Mouse (Mus musculus): Measurements from ENCODE around the gene Prn. TPM values are rescaled to one million over a fixed set of nuclear protein-coding genes. Genes with fewer than 3 reads are reported as not detected.

Prn gene
- polyA plus RNA-seq, 1 experiment = not detected

- TF ChIP-seq CTCF (IDR thresholded peaks at IDR 0.05; ENCODE audit: extremely low read depth, insufficient read depth, insufficient read length, insufficient replicate concordance) = no peak
- TF ChIP-seq POLR2A (IDR thresholded peaks at IDR 0.05; ENCODE audit: low read depth, low read length) = no peak
- H3K4me1 ChIP-seq (ENCODE audit: control insufficient read depth, insufficient read depth, insufficient read length) = no peaks in the 10 kb centered on the region
- no peak overlapping the region for H3K27ac ChIP-seq (ENCODE audit: insufficient read depth, low read length)
- no peak for DNase-seq (ENCODE audit: low read depth in 1 of 2, low spot score in 2 of 2)
- no peaks in the 10 kb centered on the region for H3K27me3 ChIP-seq (ENCODE audit: control insufficient read depth, insufficient read depth, low read length)
- H3K4me3 ChIP-seq (ENCODE audit: extremely low read depth, insufficient read depth, insufficient read length) = no peak overlapping the region
- WGBS = 94% methylated on average over 10 of the region's 10 CpGs
- no peaks in the 10 kb centered on the region for H3K36me3 ChIP-seq (ENCODE audit: control insufficient read depth, insufficient read depth, low read length)
Observed at GRCm38 (mm10) chr2:131936410-131936809, 26.7 kb downstream of the Prn start.

- 49% methylated on average over 8 of the region's 8 CpGs for WGBS
- H3K36me3 ChIP-seq (ENCODE audit: control insufficient read depth, insufficient read depth, low read length) = no peaks in the 10 kb centered on the region
- H3K27me3 ChIP-seq (ENCODE audit: control insufficient read depth, insufficient read depth, low read length) = no peaks in the 10 kb centered on the region
- no peak overlapping the region for H3K27ac ChIP-seq (ENCODE audit: insufficient read depth, low read length)
- TF ChIP-seq POLR2A (IDR thresholded peaks at IDR 0.05; ENCODE audit: low read depth, low read length) (no peak), CTCF (IDR thresholded peaks at IDR 0.05; ENCODE audit: extremely low read depth, insufficient read depth, insufficient read length, insufficient replicate concordance) (peak; percentile 67; the same call in 1 of the 2 replicates)
- H3K4me1 ChIP-seq (ENCODE audit: control insufficient read depth, insufficient read depth, insufficient read length) = no peaks in the 10 kb centered on the region
- H3K4me3 ChIP-seq (ENCODE audit: extremely low read depth, insufficient read depth, insufficient read length) = no peak overlapping the region
- DNase-seq (ENCODE audit: low read depth in 1 of 2, low spot score in 2 of 2) = peak; percentile 21
Observed at GRCm38 (mm10) chr2:131939404-131940111, 29.8 kb downstream of the Prn start.

GRCm38 (mm10) chr2:131940506-131940905, 30.7 kb downstream of the Prn start:
- no peaks in the 10 kb centered on the region for H3K36me3 ChIP-seq (ENCODE audit: control insufficient read depth, insufficient read depth, low read length)
- TF ChIP-seq CTCF (IDR thresholded peaks at IDR 0.05; ENCODE audit: extremely low read depth, insufficient read depth, insufficient read length, insufficient replicate concordance) (no peak), POLR2A (IDR thresholded peaks at IDR 0.05; ENCODE audit: low read depth, low read length) (no peak)
- WGBS = 58% methylated on average over 3 of the region's 3 CpGs
- no peaks in the 10 kb centered on the region for H3K4me1 ChIP-seq (ENCODE audit: control insufficient read depth, insufficient read depth, insufficient read length)
- no peaks in the 10 kb centered on the region for H3K27me3 ChIP-seq (ENCODE audit: control insufficient read depth, insufficient read depth, low read length)
- no peak for DNase-seq (ENCODE audit: low read depth in 1 of 2, low spot score in 2 of 2)
- no peak overlapping the region for H3K27ac ChIP-seq (ENCODE audit: insufficient read depth, low read length)
- H3K4me3 ChIP-seq (ENCODE audit: extremely low read depth, insufficient read depth, insufficient read length) = no peak overlapping the region

- Histone ChIP-seq H3K36me3 (ENCODE audit: control insufficient read depth, insufficient read depth, low read length) (no peaks in the 10 kb centered on the region), H3K27ac (ENCODE audit: insufficient read depth, low read length) (no peak overlapping the region), H3K4me1 (ENCODE audit: control insufficient read depth, insufficient read depth, insufficient read length) (no peaks in the 10 kb centered on the region), H3K4me3 (ENCODE audit: extremely low read depth, insufficient read depth, insufficient read length) (no peak overlapping the region), H3K27me3 (ENCODE audit: control insufficient read depth, insufficient read depth, low read length) (no peaks in the 10 kb centered on the region)
- no peak for TF ChIP-seq POLR2A (IDR thresholded peaks at IDR 0.05; ENCODE audit: low read depth, low read length)
- no peak for TF ChIP-seq CTCF (IDR thresholded peaks at IDR 0.05; ENCODE audit: extremely low read depth, insufficient read depth, insufficient read length, insufficient replicate concordance)
- WGBS = 91% methylated on average over 6 of the region's 6 CpGs
- no peak for DNase-seq (ENCODE audit: low read depth in 1 of 2, low spot score in 2 of 2)
Observed at GRCm38 (mm10) chr2:131941501-131941900, 31.7 kb downstream of the Prn start.

DNA sequence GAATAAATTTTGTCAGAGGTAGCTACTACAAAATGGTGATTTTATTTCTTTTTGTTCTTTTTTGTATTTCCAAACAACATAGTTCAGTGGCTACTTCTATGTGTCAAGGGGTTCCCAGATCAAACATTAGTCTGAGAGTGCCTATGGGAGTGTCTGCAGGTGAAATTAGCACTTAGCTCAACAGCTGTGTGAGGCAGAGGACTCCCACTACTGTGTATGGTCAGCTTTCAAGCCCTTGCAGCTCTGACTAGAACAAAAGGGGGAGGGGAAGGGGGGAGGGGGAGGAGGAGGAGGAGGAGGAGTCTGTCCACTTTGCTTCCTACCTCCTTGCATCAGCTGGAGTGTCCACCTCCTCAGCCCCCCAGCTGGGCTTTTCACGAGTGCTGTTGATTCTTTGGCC, 34.6 kb downstream of the Prn start:
- TF ChIP-seq CTCF (IDR thresholded peaks at IDR 0.05; ENCODE audit: extremely low read depth, insufficient read depth, insufficient read length, insufficient replicate concordance) = no peak
- TF ChIP-seq POLR2A (IDR thresholded peaks at IDR 0.05; ENCODE audit: low read depth, low read length) = no peak
- Histone ChIP-seq H3K27ac (ENCODE audit: insufficient read depth, low read length) (no peak overlapping the region), H3K4me1 (ENCODE audit: control insufficient read depth, insufficient read depth, insufficient read length) (no peaks in the 10 kb centered on the region), H3K27me3 (ENCODE audit: control insufficient read depth, insufficient read depth, low read length) (no peaks in the 10 kb centered on the region), H3K36me3 (ENCODE audit: control insufficient read depth, insufficient read depth, low read length) (no peaks in the 10 kb centered on the region), H3K4me3 (ENCODE audit: extremely low read depth, insufficient read depth, insufficient read length) (no peak overlapping the region)
- no peak for DNase-seq (ENCODE audit: low read depth in 1 of 2, low spot score in 2 of 2)
- 67% methylated on average over 1 of the region's 1 CpGs for WGBS

DNA sequence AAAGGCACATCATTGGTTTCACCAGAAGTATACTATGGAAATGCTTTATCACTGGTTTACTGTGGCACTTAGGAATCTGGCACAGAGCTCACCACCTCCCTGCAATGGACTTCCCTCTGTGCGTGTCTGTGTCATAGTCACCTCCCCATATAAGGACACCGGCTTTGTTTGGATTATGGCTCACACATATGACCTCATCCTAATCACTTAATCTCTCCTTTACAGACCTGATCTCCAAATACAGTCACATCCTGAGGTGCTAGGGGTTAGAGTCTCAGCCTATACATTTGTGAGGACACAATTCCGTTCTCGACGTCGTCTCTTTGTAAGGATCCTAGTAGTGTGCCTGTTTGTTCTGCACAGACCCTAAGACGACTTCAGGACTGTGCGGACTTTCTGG, 35.5 kb downstream of the Prn start:
- Histone ChIP-seq H3K4me3 (ENCODE audit: extremely low read depth, insufficient read depth, insufficient read length) (no peak overlapping the region), H3K27ac (ENCODE audit: insufficient read depth, low read length) (no peak overlapping the region), H3K4me1 (ENCODE audit: control insufficient read depth, insufficient read depth, insufficient read length) (peaks cover 2% of the 10 kb centered on the region; the same call in 1 of the 2 replicates), H3K27me3 (ENCODE audit: control insufficient read depth, insufficient read depth, low read length) (no peaks in the 10 kb centered on the region), H3K36me3 (ENCODE audit: control insufficient read depth, insufficient read depth, low read length) (no peaks in the 10 kb centered on the region)
- 62% methylated on average over 8 of the region's 8 CpGs for WGBS
- TF ChIP-seq CTCF (IDR thresholded peaks at IDR 0.05; ENCODE audit: extremely low read depth, insufficient read depth, insufficient read length, insufficient replicate concordance) (no peak), POLR2A (IDR thresholded peaks at IDR 0.05; ENCODE audit: low read depth, low read length) (no peak)
- no peak for DNase-seq (ENCODE audit: low read depth in 1 of 2, low spot score in 2 of 2)

GRCm38 (mm10) chr2:131945765-131946164, 36.0 kb downstream of the Prn start:
- Histone ChIP-seq H3K27me3 (ENCODE audit: control insufficient read depth, insufficient read depth, low read length) (no peaks in the 10 kb centered on the region), H3K36me3 (ENCODE audit: control insufficient read depth, insufficient read depth, low read length) (no peaks in the 10 kb centered on the region), H3K4me3 (ENCODE audit: extremely low read depth, insufficient read depth, insufficient read length) (no peak overlapping the region), H3K4me1 (ENCODE audit: control insufficient read depth, insufficient read depth, insufficient read length) (peaks cover 7% of the 10 kb centered on the region; the same call in 1 of the 2 replicates), H3K27ac (ENCODE audit: insufficient read depth, low read length) (no peak overlapping the region)
- 75% methylated on average over 6 of the region's 6 CpGs for WGBS
- TF ChIP-seq CTCF (IDR thresholded peaks at IDR 0.05; ENCODE audit: extremely low read depth, insufficient read depth, insufficient read length, insufficient replicate concordance) (no peak), POLR2A (IDR thresholded peaks at IDR 0.05; ENCODE audit: low read depth, low read length) (no peak)
- DNase-seq (ENCODE audit: low read depth in 1 of 2, low spot score in 2 of 2) = no peak

Data from spleen, adult 2 months (tissue).